25 mouse cellular contexts compared by ENCODE assay signal in genomic region chr16:33283079-33283478, GRCm38 (mm10).
"Had no signal": no experiment of that assay in that cellular context is flagged by ENCODE, and none has a peak within 500 bp of the region (broad histone marks: within the 10 kb centered on the region; RNA-seq: fewer than 3 reads in every experiment).

No protein-coding gene starts in this region.

- H3K4me2 ChIP-seq: limb, embryonic 12.5 days; limb, embryonic 15.5 days; liver, embryonic 11.5 days; lung, embryonic 14.5 days; midbrain, embryonic 15.5 days; stomach, embryonic 15.5 days had no signal

- H3K4me1 ChIP-seq: limb, embryonic 12.5 days; limb, embryonic 15.5 days; midbrain, embryonic 10.5 days; midbrain, embryonic 15.5 days; stomach, embryonic 15.5 days had no signal

- H3K27ac ChIP-seq: kidney, postnatal 0 days; left cerebral cortex, adult 2 months; limb, embryonic 12.5 days; limb, embryonic 15.5 days; liver, embryonic 14.5 days; macrophage; midbrain, embryonic 10.5 days; midbrain, embryonic 15.5 days; stomach, embryonic 15.5 days had no signal

- H3K4me3 ChIP-seq: left cerebral cortex, adult 2 months; limb, embryonic 12.5 days; limb, embryonic 15.5 days; megakaryocyte, embryonic 14.5 days; midbrain, embryonic 10.5 days; midbrain, embryonic 15.5 days; stomach, embryonic 15.5 days had no signal

- ATAC-seq: intestine, postnatal 0 days; liver, postnatal 0 days; lung, postnatal 0 days; midbrain, embryonic 15.5 days had no signal

- H3K9ac ChIP-seq: limb, embryonic 12.5 days; limb, embryonic 15.5 days; liver, embryonic 14.5 days; liver, postnatal 0 days; lung, embryonic 14.5 days; midbrain, embryonic 15.5 days; stomach, embryonic 15.5 days had no signal

- H3K27me3 ChIP-seq: limb, embryonic 12.5 days; limb, embryonic 15.5 days; megakaryocyte, embryonic 14.5 days; midbrain, embryonic 15.5 days; stomach, embryonic 15.5 days had no signal

- H3K9me3 ChIP-seq: limb, embryonic 12.5 days; limb, embryonic 15.5 days; megakaryocyte, embryonic 14.5 days; midbrain, embryonic 10.5 days; midbrain, embryonic 15.5 days; stomach, embryonic 15.5 days had no signal

- DNase-seq: kidney, adult 2 months; kidney, postnatal 25 days; layer of hippocampus, postnatal 36 days; left cerebral cortex, postnatal 4 days; liver, postnatal 0 days; lung, embryonic 14.5 days; right cerebral cortex, adult 18-20 months; right cerebral cortex, postnatal 14 days; spleen, adult 18-20 months; thymus, adult 2 months; thymus, postnatal 14 days; thymus, postnatal 4 days had no signal
